Mouse (Mus musculus): ENCODE data around the gene Ninj2. TPM values are rescaled to one million over a fixed set of nuclear protein-coding genes. Genes with fewer than 3 reads are reported as not detected.

The Ninj2 gene
- total and polyA plus RNA-seq, 3 experiments: 0.08 TPM; not detected in 2

DNA sequence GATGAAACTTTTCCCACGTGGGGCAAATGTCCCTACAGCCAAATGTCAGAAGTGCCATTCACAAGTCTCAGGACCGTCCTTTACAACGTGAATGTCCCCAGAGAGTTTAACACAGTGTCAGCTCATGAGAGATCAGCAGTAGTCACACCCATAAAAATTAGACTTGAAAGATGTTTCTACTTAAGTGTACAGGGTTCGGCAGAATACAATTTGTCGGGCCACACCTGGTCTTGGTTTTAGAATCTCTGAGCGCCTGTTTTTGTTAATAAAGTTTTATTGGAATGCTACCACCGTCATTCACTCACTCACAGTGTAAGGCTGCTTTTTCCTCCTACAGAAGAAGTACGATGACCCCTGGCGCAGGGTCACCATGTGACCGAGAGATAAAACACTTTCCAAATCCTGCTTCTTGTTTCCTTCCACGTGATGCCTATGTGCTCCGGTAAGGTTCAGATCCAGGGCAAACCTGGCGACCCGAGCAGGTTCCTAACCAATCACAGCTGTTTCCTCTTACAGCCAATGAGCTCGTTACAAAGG is 2.4 kb upstream of the Ninj2 start:
- H3K79me2 ChIP-seq (ENCODE audit: control insufficient read depth, insufficient read depth, low read length, poor library complexity): no peaks in the 10 kb centered on the region
- DNase-seq (ENCODE audit: low read depth, low spot score): peak; percentile 47
- H3K27me3 ChIP-seq (ENCODE audit: control insufficient read depth in 1 of 2, insufficient read depth in 2 of 2, low read length in 2 of 2): peaks cover 0 to 2% of the 10 kb centered on the region in 2 experiments; a peak in 1 of 4 replicates
- H3K27ac ChIP-seq (ENCODE audit: control insufficient read depth, low read depth, low read length): no peak overlapping the region
- peaks cover 0 to 4% of the 10 kb centered on the region in 2 experiments; a peak in 2 of 4 replicates for H3K4me1 ChIP-seq (ENCODE audit: control insufficient read depth in 1 of 2, insufficient read depth in 2 of 2, low read length in 2 of 2)
- no peaks in the 10 kb centered on the region for H3K9me3 ChIP-seq (replicated peaks; ENCODE audit: insufficient read depth, low read length)
- no peaks in the 10 kb centered on the region; a peak in 1 of 4 replicates for H3K36me3 ChIP-seq (ENCODE audit: control insufficient read depth in 1 of 2, insufficient read depth in 2 of 2, low read length in 2 of 2)
- H3K9ac ChIP-seq (ENCODE audit: control insufficient read depth, low read depth, low read length, poor library complexity, severe bottlenecking): peak overlapping the region; percentile 54
- TF ChIP-seq CHD1 (IDR thresholded peaks at IDR 0.05; ENCODE audit: low read depth, low read length): no peak
- TF ChIP-seq GATA1 (IDR thresholded peaks at IDR 0.05; ENCODE audit: low read depth, low read length): 0 out of 2 replicates have a peak, but pooled peaks have one; percentile 3
- peak; percentile 43 for TF ChIP-seq MXI1 (IDR thresholded peaks at IDR 0.05; ENCODE audit: low read depth, low read length)
- TF ChIP-seq POLR2AphosphoS2 (IDR thresholded peaks at IDR 0.05; ENCODE audit: low read length): no peak
- peak; percentile 50; the same call in 1 of the 2 replicates for TF ChIP-seq USF1 (IDR thresholded peaks at IDR 0.05; ENCODE audit: low read depth, low read length)
- TF ChIP-seq CTCF (IDR thresholded peaks at IDR 0.05 in 2 of 3, conservative IDR thresholded peaks at IDR 0.05 in 1 of 3; ENCODE audit: control insufficient read depth in 1 of 3, insufficient read depth in 1 of 3, low read depth in 2 of 3, low read length in 3 of 3, poor library complexity in 1 of 3, severe bottlenecking in 1 of 3): no peak
- TF ChIP-seq HCFC1 (IDR thresholded peaks at IDR 0.05; ENCODE audit: low read depth, low read length): 0 out of 2 replicates have a peak, but pooled peaks have one; percentile 26
- H3K4me3 ChIP-seq (ENCODE audit: control insufficient read depth in 1 of 2, insufficient read depth in 1 of 2, low read depth in 2 of 2, low read length in 2 of 2): peak overlapping the region; percentile 7 to 57

DNA sequence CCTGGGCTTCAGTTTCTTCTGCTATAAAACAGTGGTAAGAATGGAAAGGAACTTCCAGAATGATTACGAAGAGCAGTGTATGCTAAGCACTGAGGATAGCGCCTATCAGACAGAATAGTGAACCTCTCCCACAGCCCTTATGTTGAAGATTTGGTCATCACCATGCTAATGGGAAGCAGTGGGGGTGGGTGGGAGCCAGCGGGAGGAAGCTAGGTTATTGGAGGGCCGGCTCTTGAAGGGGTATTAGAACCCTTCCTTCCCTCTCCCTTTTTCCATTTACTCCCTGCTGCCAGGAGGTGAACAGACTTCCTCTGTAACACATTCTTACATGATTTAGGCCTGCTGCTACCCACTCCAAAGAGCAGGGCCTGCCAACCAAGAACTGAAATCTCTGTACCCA is 1.2 kb upstream of the Ninj2 start:
- H3K9ac ChIP-seq (ENCODE audit: control insufficient read depth, low read depth, low read length, poor library complexity, severe bottlenecking): no peak overlapping the region
- no peak for TF ChIP-seq NELFE (IDR thresholded peaks at IDR 0.05; ENCODE audit: low read depth, low read length)
- TF ChIP-seq SMC3 (IDR thresholded peaks at IDR 0.05; ENCODE audit: low read depth, low read length): no peak
- no peak for TF ChIP-seq KAT2A (conservative IDR thresholded peaks at IDR 0.05; ENCODE audit: low read depth, low read length)
- no peak for TF ChIP-seq ZNF384 (IDR thresholded peaks at IDR 0.05; ENCODE audit: low read depth, low read length)
- TF ChIP-seq USF2 (IDR thresholded peaks at IDR 0.05; ENCODE audit: borderline replicate concordance in 1 of 2, insufficient read depth in 1 of 2, low read depth in 1 of 2, low read length in 2 of 2): no peak
- no peak for TF ChIP-seq TAL1 (IDR thresholded peaks at IDR 0.05; ENCODE audit: low read length)
- H3K27ac ChIP-seq (ENCODE audit: control insufficient read depth, low read depth, low read length): no peak overlapping the region

More for the DNA sequence above, 1.2 kb upstream of the Ninj2 start:
- H3K79me2 ChIP-seq (ENCODE audit: control insufficient read depth, insufficient read depth, low read length, poor library complexity): no peaks in the 10 kb centered on the region
- H3K4me1 ChIP-seq (ENCODE audit: control insufficient read depth in 1 of 2, insufficient read depth in 2 of 2, low read length in 2 of 2): peaks cover 0 to 4% of the 10 kb centered on the region in 2 experiments; a peak in 2 of 4 replicates
- H3K36me3 ChIP-seq (ENCODE audit: control insufficient read depth in 1 of 2, insufficient read depth in 2 of 2, low read length in 2 of 2): no peaks in the 10 kb centered on the region; a peak in 1 of 4 replicates
- H3K9me3 ChIP-seq (replicated peaks; ENCODE audit: insufficient read depth, low read length): no peaks in the 10 kb centered on the region
- no peaks in the 10 kb centered on the region for H3K27me3 ChIP-seq (ENCODE audit: control insufficient read depth in 1 of 2, insufficient read depth in 2 of 2, low read length in 2 of 2)
- DNase-seq (ENCODE audit: low read depth, low spot score): no peak
- no peak overlapping the region for H3K4me3 ChIP-seq (ENCODE audit: control insufficient read depth in 1 of 2, insufficient read depth in 1 of 2, low read depth in 2 of 2, low read length in 2 of 2)

All from MEL (cell line).